Mouse (Mus musculus) thymus, postnatal 10 days (tissue): ENCODE measurements at regions not wholly inside any gene's neighbourhood (a gene's known extent, or its start where the extent isn't known, plus 50 kb on each side); places are given as distances from the start of the nearest gene placed in this dataset.

ENCODE experiments used
- DNase-seq, 2 experiments: peaks; one replicate each; pipeline ENCODE4 v3.0.0; 2021; ENCODE audit warnings: low spot score in 2 of 2

DNA sequence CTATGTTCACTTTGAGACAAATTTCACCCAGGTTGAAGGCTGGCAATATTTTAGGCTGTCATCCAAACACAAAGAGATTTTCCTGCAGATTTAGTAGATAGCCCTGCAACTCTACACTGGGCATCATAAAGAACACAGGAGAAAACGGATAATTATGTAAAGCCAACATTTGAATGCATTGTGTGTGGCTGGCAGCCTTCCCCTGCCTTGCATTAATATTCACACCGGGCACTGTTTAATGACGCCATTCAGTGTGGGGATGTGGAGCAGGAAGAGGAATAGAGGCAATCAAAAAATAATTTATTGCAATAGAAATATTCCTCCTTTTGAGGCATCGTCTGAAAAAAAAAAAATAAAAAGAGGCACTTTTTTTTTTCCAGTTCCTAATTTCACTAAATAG, 105.7 kb downstream of the Samd5 start:
- DNase-seq: no peak

- DNase-seq: no peak
These were observed 117.4 kb downstream of the Samd5 start for GRCm38 (mm10) chr10:9557517-9558065.

DNA sequence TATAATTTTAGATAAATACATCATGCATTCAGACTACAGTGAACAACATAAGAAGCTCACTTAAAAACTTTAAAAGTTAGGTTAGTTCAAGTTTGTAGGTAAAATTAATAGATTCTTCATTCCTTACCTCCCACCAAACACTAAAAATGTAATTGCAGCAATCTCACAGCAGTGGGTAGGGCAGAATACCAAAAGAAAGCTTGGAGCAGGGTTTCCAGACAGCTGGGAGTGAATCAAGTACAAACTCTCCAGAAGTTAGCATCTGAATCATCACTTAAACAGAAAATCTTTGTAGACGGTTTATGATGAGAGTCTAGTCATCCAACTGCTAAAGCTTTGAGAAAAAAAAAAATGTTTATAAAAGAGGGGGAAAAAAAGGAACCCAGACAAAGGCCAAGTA, 117.9 kb downstream of the Samd5 start:
- DNase-seq: no peak

GRCm38 (mm10) chr10:9553946-9554345, 121.1 kb downstream of the Samd5 start:
- DNase-seq: no peak

DNA sequence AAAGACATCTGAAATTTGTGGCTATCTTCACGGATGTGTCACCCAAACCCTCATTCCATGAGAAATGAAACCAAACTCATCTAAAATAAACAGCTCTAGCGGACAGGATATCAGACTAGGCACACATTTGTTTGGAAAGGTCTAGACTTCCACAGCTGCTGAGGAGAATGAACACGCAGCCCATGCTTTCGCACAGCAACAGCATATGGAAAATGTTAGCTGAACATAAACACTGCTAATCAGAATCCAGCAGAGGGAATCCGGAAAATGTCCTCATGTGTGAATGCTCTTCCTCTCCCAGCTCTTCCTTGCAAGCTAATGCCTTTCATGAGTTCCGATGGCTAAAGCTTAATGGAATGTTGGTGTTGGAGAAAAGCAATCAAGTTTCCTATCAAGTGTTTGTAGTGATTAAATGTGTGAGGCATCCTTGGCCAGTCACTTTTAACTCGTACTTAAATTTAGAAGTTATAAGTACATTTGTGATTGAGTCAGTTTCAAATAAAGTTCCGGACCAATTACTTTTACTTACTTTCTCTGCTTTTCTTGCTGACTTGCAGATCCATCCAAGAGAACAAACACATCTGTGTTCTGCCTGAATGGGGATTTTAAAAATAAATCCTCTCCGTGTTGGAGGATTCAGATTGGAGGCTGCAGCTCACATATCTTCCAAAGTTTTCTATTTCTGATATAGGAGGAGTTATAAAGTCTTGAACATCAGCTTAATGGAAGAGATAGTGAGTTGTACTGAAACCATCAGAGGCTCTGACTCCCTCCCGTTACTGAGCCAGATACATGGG, 124.9 kb downstream of the Samd5 start:
- no peak for DNase-seq

DNA sequence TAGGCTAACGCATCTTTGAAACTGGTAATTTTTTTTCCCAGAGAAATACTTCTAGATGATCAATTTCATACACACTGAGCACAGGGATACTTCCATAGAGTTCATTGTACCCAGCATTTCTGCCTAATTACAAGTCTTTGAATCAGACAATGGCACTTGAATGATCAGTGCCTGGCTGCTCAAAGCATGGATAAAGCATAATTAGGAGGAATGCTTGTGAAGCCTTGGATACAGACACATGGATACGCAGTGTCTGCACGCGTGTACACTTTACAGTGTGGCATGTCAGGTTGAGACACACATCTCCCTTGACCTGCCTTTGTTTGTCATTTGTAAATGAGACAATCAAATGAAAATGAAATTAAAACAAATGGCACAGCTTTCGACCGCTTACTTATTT, 129.2 kb downstream of the Samd5 start:
- DNase-seq: no peak

DNA sequence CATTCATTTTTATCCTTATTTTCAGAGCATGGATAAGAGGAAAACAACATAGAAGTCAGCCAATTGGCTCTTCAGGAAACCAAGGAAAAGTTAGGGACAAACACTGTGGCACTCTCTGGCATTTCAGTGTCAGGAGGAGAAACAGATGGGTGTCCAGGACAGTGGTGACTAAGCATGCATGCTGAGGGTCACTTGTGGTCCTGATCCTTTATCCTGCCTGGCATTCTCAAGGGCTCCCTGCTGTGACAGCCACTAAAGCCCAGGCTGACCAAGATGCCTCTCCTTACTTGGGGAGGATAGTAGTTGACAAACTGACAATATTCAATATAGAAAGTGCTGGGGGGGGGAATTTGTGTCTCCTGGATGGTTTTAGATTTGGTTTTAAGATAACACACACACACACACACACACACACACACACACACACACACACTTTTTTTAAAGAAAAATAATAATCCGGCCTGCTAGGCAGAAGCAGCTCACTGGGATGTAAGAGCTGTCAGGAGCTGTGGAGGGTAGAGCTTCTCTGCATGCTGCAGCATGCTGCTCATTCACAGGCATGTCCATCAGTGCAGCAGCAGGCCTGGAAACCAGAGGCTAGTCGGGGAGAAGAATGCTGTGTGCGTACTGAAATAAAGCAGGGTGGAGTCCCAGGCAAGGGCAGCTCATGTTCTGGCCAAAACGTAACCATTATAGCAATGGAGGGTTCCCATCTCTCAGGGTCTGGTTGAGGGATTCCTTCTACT, 130.8 kb downstream of the Samd5 start:
- DNase-seq: no peak

DNA sequence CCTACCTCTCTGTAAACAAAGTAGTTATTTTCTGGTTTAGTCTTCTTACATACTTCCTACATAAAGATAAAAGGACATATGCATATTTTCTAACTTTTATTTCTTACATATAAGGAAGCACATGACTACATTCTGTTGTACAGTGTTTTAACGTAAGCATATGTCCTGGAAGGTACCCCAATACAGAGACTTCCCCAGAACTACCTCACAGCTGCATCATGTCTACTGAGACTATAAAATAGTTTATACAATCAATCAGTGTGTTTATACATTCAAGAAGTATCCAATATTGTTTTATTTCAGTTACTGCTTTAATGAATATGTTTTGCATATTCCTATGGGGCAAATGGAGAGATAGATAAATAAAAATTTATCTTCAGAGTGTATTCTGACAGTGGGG, 133.4 kb downstream of the Samd5 start:
- no peak for DNase-seq

DNA sequence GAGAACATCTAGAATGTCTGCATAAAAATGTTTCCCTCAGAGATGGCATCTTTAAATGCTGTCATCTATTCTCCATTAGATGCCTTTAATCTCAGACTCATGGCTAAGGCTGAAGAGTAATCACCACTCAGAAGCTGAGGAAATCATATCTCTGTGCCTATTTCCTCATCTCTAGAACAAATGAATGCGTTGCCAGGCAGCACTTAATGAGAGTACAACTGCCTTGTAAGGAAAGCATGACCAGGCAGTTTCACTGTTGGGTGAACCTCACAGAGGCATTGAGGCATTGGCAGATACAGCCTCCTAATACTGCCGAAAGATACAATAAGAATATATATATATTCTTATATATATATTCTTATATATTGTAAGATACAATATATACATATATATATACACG, 137.3 kb downstream of the Samd5 start:
- no peak for DNase-seq

GRCm38 (mm10) chr10:9534552-9534951, 140.5 kb downstream of the Samd5 start:
- no peak for DNase-seq

DNA sequence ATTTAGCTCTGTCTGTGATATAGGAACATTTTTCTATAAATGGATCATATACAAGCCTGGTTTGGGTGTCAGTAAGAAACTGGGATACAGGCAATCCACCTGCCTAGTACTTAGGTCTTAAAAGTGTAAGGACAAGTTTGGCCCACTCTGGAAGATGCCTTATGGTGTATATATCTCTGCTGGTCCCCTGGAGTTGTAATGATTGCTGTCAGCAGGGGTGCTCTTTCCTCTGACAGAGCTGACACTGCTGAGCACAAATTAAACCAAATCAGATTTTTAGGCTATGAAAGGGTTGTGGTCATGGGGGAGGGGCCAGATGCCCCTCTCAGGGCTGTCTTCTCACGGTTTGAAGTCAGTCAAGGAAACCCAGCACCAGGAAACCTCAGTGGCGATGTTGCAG, 141.7 kb downstream of the Samd5 start:
- no peak for DNase-seq

DNA sequence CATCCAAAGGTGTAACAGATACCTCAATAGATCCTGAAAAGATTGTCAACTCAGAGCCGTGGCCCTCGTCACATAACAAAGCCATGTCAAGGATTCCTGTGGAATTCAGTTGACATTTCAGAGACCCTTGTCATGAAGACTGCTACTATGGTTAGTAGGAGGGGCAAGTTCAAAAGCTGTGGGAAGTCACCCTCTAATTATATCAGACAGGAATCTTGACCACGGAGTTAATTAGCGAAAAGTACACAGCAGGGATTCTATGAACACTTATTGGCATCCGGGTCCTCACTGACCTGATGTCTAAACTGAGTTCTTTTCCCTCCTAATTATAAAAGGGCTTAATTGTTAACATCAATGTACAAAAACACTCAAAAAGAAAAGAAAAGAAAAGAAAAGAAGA, 143.1 kb downstream of the Samd5 start:
- no peak for DNase-seq

- DNase-seq: no peak
These were observed 145.6 kb downstream of the Samd5 start for GRCm38 (mm10) chr10:9529408-9529807.

DNA sequence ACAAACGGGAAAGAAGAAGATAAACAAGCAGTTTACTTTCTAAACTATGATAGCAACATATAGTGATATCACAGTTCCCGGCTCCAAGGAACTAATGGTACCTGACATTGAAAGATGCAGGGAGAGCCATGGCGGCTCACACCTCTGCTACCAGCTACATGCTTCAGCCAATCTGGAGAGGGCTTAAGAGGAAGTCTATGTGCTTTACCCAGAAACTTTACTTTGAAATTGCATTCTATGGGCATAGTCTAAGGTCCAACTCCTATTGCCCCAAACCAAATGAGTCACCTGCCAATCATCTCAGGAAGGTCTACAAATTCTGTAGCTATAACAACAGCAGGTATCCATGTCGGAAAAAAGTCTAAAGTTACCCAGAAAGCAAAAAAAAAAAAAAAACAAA, 146.9 kb downstream of the Samd5 start:
- no peak for DNase-seq

DNA sequence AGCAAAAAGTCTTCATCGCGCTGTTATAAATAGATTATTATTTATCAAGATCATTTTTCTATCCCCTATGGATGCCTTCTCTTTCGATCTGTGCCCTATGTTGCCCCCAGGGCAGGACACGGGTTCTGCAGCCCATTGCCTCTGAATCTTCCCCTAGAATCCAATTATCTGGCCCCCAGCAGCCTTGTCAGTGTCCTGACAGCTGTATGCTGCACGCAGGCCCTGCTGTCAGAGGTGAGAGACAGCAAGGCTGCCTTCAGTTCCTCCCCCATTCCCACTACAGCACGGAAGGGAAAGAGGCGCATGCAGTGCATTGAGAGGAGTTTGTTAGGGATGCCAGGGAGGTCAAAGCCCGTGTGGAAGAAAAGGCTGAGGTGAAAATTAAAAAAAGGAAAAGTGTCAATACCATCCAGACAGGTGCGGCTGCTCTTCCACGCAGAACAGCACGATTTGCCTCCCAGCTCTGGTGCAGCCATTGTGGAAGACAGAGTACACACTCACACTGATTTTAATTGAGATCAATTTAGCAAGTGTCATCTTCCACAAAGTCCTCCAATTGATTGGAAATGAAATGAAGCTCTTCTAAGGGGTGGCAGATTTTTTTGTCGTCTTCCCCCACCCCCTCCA, 165.1 kb downstream of the Samd5 start:
- no peak for DNase-seq

- no peak for DNase-seq
These were observed 165.8 kb downstream of the Samd5 start for GRCm38 (mm10) chr10:9509092-9509671.

GRCm38 (mm10) chr10:9503569-9504493, 171.2 kb downstream of the Samd5 start:
- DNase-seq: no peak

GRCm38 (mm10) chr10:9498550-9498949, 176.5 kb downstream of the Samd5 start:
- no peak for DNase-seq

- no peak for DNase-seq
These were observed 178.0 kb downstream of the Samd5 start for GRCm38 (mm10) chr10:9497021-9497420.

GRCm38 (mm10) chr10:9495143-9495651, 179.8 kb downstream of the Samd5 start:
- no peak for DNase-seq

DNA sequence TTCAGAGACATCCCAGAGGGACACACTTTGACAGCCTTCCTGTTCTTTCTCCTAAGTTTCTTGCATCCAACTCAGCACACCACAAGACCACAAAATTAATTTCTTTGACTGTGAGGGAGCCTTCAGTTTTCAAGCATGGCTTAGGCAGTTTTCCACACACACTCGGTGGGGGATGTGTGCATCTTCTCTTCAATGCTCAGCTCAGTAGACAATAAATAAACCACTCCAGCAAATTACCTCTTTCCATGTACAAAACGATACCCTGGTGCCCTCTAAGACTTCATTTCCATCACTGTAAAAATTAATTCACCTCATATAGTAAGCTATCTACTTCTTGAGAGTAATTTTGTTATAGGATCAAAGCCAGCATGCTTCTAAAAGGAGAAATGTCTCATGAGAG, 184.6 kb downstream of the Samd5 start:
- DNase-seq: no peak
